Mouse (Mus musculus) stomach, postnatal 0 days (tissue): ENCODE data around the gene Slfn14. TPM values are rescaled to one million over a fixed set of nuclear protein-coding genes. Genes with fewer than 3 reads are reported as not detected.
"Not testable (repeated sequence)": the region's sequence is repeated elsewhere in the genome, so short reads cannot be mapped to it uniquely, and the experiment has no call there.

ENCODE experiments used
- ATAC-seq: fragments of 200-750 bp; cut with Nextera tagmentation; 2 replicates; pipeline ENCODE4 v1.8.0; 2017; ENCODE audit not compliant: low FRiP score, low TSS enrichment
- DNase-seq: peaks from one replicate; pipeline ENCODE4 v3.0.0-alpha.2; 2016; ENCODE audit warnings: low spot score
- H3K27ac ChIP-seq: fragments of 300-500 bp; sonication (generic); replicated peaks from 2 replicates; pipeline ENCODE4 v1.5.1; 2014; ENCODE audit warnings: mild to moderate bottlenecking, control low read depth
- H3K27me3 ChIP-seq: fragments of 300-500 bp; sonication (generic); 2 replicates; pipeline ENCODE4 v1.6.1; 2014; ENCODE audit warnings: low read length; ENCODE audit not compliant: control insufficient read depth, insufficient read depth
- H3K36me3 ChIP-seq: fragments of 300-500 bp; sonication (generic); 2 replicates; pipeline ENCODE4 v1.6.1; 2014; ENCODE audit warnings: low read length, mixed read lengths; ENCODE audit not compliant: control insufficient read depth, insufficient read depth
- H3K4me1 ChIP-seq: fragments of 300-500 bp; sonication (generic); replicated peaks from 2 replicates; pipeline ENCODE4 v1.6.1; 2014; ENCODE audit warnings: antibody characterized with exemption; ENCODE audit not compliant: control insufficient read depth, insufficient read depth
- H3K4me2 ChIP-seq: fragments of 300-500 bp; sonication (generic); replicated peaks from 2 replicates; pipeline ENCODE4 v1.6.1; 2014; ENCODE audit warnings: low read depth, mild to moderate bottlenecking, control low read depth, moderate library complexity
- H3K4me3 ChIP-seq: fragments of 300-500 bp; sonication (generic); 2 replicates; pipeline ENCODE4 v1.5.1; 2014; ENCODE audit warnings: low read depth, low read length, control low read depth
- H3K9ac ChIP-seq: fragments of 300-500 bp; sonication (generic); 2 replicates; pipeline ENCODE4 v1.6.1; 2014; ENCODE audit warnings: mild to moderate bottlenecking, low read length, control low read depth, mixed read lengths
- H3K9me3 ChIP-seq: fragments of 300-500 bp; sonication (generic); 2 replicates; pipeline ENCODE4 v1.6.1; 2016; ENCODE audit warnings: low read length; ENCODE audit not compliant: control insufficient read depth
- CTCF ChIP-seq: IDR thresholded peaks from 2 replicates; pipeline ENCODE4 v1.5.1; 2016; ENCODE audit warnings: antibody characterized with exemption, low read depth, mild to moderate bottlenecking, moderate library complexity
- EP300 ChIP-seq: optimal IDR thresholded peaks from 2 replicates; pipeline ENCODE3; 2016; ENCODE audit warnings: antibody characterized with exemption
- WGBS: fragments of 180-500 bp; shearing (Covaris S2); extraction: QIAGEN DNeasy Blood & Tissue Kit; methylation state at CpG from one replicate; pipeline ENCODE4 v1.1.7; 2014; 5-methylcytosine and 5-hydroxymethylcytosine counted together
- polyA plus RNA-seq: library from polyadenylated mRNA; unstranded; fragments of >200 nt; fragmentation: Nextera tagmentation; extraction: Ambion mirVana; gene quantifications from 2 replicates; pipeline ENCODE4 v1.2.1, GENCODE M21; 2015

Gene Slfn14
- polyA plus RNA-seq = 0.04 TPM in 2 replicates

DNA sequence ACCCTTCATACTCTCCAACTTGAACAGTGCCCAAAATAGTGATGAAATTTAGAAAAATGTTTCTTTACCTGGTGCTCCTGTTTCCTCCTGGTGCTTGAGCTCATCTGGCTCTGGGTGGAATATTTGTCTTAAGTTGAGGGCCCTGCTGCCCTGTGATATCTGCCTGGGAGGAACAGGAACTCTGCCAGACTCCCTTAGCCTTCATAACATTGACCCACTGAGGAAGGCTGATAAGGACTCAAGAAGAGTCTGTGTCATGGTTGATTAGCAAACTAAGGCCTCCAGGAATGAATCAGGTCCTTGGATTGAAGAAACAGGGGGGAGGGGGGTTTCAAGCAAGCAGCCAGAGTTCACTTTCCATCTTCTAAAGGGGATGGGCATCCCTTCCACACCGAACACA, at the start of gene Slfn14:
Gene Slfn14, minus strand, starts transcription at position 161 of the 400 bp plus-strand sequence.
- no peak for ATAC-seq

DNA sequence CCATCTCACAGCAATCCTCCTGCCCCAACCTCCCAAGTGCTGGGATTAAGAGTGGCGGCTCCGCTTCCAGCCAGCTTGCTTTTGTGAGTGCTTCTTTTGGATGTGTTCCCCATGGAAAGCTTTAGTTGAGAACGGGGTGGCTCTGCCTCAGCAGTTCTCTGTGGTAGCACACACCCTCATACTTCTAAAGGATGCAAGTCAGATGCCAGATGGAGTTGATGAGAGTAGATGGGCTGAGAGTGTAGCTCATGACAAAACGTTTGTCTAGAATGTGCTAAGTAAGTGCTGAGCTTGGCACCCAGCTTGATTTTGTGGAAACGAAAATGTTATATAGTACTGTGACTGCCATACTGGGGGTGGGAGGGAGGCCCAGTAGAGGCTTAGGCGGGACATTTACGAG, 49.3 kb upstream of the Slfn14 start:
- WGBS = 89% methylated on average over 7 of the region's 7 CpGs
- TF ChIP-seq CTCF (no peak), EP300 (no peak)

More for the DNA sequence above, at the start of gene Slfn14:
- 81% methylated on average over 1 of the region's 1 CpGs for WGBS
- TF ChIP-seq CTCF (no peak), EP300 (no peak)
- Histone ChIP-seq H3K27me3 (no peaks in the 10 kb centered on the region), H3K36me3 (no peaks in the 10 kb centered on the region), H3K4me1 (no peaks in the 10 kb centered on the region), H3K27ac (no peak within 1 kb of the TSS), H3K9ac (no peak within 1 kb of the TSS), H3K4me2 (no peak within 1 kb of the TSS), H3K4me3 (no peak within 1 kb of the TSS), H3K9me3 (no peaks in the 10 kb centered on the region)
- no peak for DNase-seq

DNA sequence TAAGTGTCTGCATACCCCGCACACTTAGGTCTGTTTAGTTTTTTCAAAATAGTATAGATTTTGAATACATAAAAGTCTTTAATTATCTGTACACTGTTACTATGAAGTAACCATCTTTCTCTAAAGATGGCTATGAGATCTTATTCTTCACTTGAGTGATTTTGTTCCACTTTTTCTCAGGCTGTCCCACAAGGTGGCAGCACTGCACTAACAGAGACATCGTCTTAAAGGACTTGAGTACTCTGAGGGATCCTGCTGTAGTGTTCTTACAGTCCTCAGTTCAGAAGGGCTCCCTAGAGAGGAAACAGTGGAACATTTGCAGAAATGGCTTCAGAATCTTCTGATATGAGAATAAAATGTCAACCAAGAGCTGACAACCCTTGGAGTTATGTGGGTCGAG, 40.9 kb upstream of the Slfn14 start:
- ATAC-seq = no peak
- Histone ChIP-seq H3K4me3 (no peak overlapping the region), H3K27me3 (no peaks in the 10 kb centered on the region), H3K27ac (no peak overlapping the region), H3K9me3 (no peaks in the 10 kb centered on the region), H3K4me2 (no peak overlapping the region), H3K9ac (no peak overlapping the region), H3K36me3 (peaks cover 20% of the 10 kb centered on the region), H3K4me1 (no peaks in the 10 kb centered on the region)
- TF ChIP-seq EP300 = no peak
- TF ChIP-seq CTCF = peak; percentile 78
- WGBS = 60% methylated on average over 3 of the region's 3 CpGs
- peak; percentile 58 for DNase-seq

More for the DNA sequence above, 49.3 kb upstream of the Slfn14 start:
- Histone ChIP-seq H3K27me3 (no peaks in the 10 kb centered on the region), H3K4me2 (no peak overlapping the region), H3K9ac (no peak overlapping the region), H3K27ac (no peak overlapping the region), H3K36me3 (peaks cover 27% of the 10 kb centered on the region), H3K4me1 (no peaks in the 10 kb centered on the region), H3K9me3 (no peaks in the 10 kb centered on the region), H3K4me3 (no peak overlapping the region)
- DNase-seq = no peak
- no peak for ATAC-seq

DNA sequence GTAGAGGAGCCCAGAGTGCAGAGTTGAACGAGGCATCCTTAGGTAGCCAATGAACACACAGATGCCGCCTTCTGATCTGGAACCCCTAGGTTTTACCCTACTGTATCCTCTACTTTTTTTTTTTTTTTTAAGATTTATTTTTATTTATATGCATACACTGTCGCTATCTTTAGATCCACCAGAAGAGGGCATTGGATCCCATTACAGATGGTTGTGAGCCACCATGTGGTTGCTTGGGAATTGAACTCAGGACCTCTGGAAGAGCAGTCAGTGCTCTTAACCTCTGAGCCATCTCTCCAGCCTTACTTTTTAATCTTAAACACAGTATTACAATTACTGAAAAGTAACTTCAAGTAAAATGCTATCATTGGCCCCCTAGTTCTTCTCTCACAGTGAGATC, 40.2 kb upstream of the Slfn14 start:
- H3K27me3 ChIP-seq, H3K9ac ChIP-seq, ATAC-seq, H3K9me3 ChIP-seq, H3K4me1 ChIP-seq, H3K4me3 ChIP-seq, H3K27ac ChIP-seq, H3K4me2 ChIP-seq, DNase-seq: not testable (repeated sequence)
- H3K36me3 ChIP-seq = peaks cover 25% of the 10 kb centered on the region
- 93% methylated on average over 3 of the region's 3 CpGs for WGBS
- 0 out of 2 replicates have a peak, but pooled peaks have one; percentile 3 for TF ChIP-seq CTCF

DNA sequence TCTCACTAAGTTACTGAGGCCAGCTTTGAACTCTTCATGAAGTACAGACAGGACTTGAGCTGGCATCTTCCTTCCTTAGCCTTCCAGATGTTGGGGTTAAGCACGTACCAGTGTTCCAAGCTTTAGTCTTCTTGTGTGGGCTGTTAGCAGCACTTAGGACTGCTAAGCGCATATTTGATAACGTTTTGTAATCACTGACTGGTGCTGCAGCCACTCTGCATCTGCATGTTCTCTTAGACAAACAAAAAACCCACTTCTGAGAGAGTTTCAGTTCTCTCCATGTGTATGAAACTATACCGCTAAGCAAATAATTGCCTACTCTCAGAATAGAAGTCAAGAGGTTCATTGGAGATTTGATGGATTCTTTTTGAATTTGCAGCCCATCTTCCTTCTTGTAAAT, 32.5 kb upstream of the Slfn14 start:
- Histone ChIP-seq H3K4me1 (no peaks in the 10 kb centered on the region), H3K9me3 (no peaks in the 10 kb centered on the region), H3K4me2 (no peak overlapping the region), H3K9ac (no peak overlapping the region), H3K27ac (no peak overlapping the region), H3K27me3 (no peaks in the 10 kb centered on the region), H3K4me3 (no peak overlapping the region), H3K36me3 (peaks cover 12% of the 10 kb centered on the region; the same call in 1 of the 2 replicates)
- ATAC-seq (no peak), DNase-seq (no peak)
- WGBS = 63% methylated on average over 4 of the region's 4 CpGs
- TF ChIP-seq EP300 = no peak
- no peak for TF ChIP-seq CTCF

DNA sequence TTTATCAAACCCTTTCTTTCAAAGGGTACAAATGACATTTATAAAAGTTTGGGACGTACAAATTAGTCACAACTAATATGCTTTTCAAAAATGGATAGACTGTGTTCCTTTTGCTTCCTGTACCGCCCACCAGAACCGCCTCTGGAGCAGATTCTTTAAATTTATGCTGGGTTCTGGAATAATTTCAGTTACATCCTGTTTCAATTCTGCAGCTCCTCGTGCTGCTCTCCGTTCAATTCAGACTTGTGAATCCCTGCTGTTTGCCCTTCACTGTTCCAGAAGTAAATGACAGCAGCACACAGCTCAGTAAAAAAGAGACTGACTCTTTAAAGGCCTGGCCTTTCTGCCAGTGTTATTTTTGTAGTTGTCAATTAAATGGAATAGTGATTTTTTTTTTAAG, 25.9 kb upstream of the Slfn14 start:
- no peak overlapping the region for H3K27ac ChIP-seq
- TF ChIP-seq CTCF = no peak
- TF ChIP-seq EP300 = no peak
- no peaks in the 10 kb centered on the region for H3K27me3 ChIP-seq
- peaks cover 5% of the 10 kb centered on the region; the same call in 1 of the 2 replicates for H3K36me3 ChIP-seq
- H3K9ac ChIP-seq = no peak overlapping the region
- 67% methylated on average over 5 of the region's 5 CpGs for WGBS
- no peak for DNase-seq
- H3K9me3 ChIP-seq = no peaks in the 10 kb centered on the region
- no peaks in the 10 kb centered on the region for H3K4me1 ChIP-seq
- no peak overlapping the region for H3K4me3 ChIP-seq
- ATAC-seq = no peak
- H3K4me2 ChIP-seq = no peak overlapping the region
